Mouse (Mus musculus) embryonic fibroblast, embryonic 13.5 days (primary cell): Measurements from ENCODE around the gene Rab40c.

ENCODE experiments used
- CTCF ChIP-seq: IDR thresholded peaks from 2 replicates; pipeline ENCODE4 v1.5.1; 2011; ENCODE audit warnings: mild to moderate bottlenecking, control low read depth, low read length, moderate library complexity, borderline replicate concordance; ENCODE audit not compliant: insufficient read depth
- POLR2A ChIP-seq: IDR thresholded peaks from 2 replicates; pipeline ENCODE4 v1.6.1; 2011; ENCODE audit warnings: low read depth, mild to moderate bottlenecking, control low read depth, low read length, moderate library complexity

- no peak for TF ChIP-seq CTCF
- TF ChIP-seq POLR2A = no peak
Measured at GRCm38 (mm10) chr17:25867509-25867835, 52.1 kb downstream of the Rab40c start.
